Mouse (Mus musculus): Measurements from ENCODE around the gene Rxfp2.

The Rxfp2 gene

GRCm38 (mm10) chr5:150046438-150046837 lies 28.0 kb downstream of the Rxfp2 start:
- DNase-seq: no peak

DNA sequence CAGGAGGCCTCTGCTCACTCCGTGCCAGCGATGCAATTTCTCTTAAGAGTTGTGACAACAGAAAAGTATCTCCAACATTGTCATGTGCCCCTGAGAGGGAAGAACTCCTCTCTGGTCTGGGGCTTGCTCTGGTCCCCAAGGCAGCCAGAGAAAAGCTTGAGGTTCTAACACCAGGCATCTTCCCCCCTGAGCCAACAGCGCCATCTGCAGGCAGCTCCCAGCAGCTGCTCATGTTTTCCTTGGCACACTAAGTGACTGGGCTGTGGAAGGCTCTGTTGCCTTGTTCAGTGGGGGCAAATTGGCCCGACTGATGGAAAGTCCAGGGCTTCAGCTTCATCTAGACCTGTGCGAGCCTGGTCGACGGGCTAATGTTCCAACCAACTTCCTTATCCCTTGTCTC lies 31.5 kb downstream of the Rxfp2 start:
- no peak for DNase-seq

- DNase-seq: no peak
Observed at GRCm38 (mm10) chr5:150051828-150052227, 33.4 kb downstream of the Rxfp2 start.

DNA sequence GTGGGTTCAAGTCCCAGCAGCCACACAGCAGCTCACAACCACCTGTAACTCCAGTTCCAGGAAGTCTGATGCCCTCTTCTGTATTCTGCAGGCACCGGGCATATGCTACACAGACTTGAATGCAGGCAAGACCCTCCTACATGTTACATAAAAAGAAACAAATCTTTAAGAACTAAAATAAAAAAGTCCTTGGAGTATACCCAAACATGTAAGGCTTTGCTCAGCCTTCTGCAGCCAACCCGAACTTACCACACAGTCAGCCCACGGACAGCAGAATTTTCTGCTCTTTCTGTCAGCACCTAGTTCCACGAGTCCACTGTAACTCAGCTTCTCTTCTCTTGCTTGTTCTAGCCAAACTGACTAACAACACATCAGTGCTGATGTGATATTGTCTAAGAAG lies 34.8 kb downstream of the Rxfp2 start:
- no peak for DNase-seq

DNA sequence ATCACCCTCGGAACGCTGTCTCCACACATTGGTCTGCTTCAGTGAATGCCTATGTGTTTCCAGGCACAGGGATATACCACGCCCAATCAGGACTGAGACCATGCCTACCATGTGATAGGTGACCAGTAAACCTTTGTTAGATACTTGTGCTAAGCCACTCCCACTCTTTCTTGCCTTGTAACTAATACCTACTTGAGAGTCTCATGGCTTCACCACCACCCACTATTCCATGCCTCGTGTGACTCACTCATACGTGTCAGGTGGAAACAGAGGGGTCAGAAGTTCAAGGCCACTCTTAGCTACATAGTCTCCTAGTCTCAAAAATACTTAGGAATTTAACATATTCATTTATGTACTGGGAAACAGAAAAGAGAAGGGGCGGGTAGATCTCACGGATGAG lies 35.5 kb downstream of the Rxfp2 start:
- no peak for DNase-seq

- no peak for DNase-seq
Observed at GRCm38 (mm10) chr5:150055322-150055721, 36.8 kb downstream of the Rxfp2 start.

- no peak for DNase-seq
Observed at GRCm38 (mm10) chr5:150056056-150056455, 37.6 kb downstream of the Rxfp2 start.

DNA sequence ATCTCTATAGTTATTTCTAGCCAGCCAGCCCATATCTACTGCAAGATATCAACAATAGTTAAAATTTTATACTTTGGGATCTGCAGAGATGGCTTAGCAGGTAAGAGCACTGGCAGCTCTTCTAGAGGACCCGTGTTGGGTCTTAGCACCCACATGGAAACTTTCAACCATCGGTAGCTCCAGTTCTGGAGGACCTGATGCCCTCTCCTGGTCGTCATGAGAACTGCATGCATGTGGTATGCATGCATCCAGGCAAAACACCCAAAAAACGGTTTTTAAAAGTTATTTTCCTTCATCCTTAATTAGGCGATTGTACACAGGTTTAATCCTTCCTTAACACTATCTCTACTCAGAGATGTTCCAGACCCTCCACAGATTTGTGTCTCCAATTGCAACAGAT lies 40.4 kb downstream of the Rxfp2 start:
- DNase-seq: no peak

DNA sequence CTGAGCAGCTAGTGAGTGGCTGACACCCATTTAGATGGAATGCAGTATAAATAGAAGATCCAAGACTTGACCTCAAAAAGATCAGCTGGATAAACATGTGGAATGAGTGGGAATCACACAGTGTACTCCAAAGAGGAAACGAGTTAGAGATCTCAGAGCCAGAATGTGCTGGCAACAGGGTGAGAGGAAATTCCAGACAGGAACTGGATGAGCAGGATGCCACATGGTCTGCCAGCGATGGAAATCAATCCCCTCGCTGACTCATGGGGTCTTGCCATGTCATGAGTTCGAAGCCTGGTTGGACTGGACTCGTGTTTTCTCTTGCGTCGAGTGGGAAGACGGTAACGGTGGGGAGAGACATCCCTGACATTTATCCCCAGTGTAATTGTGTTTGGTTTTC lies 41.0 kb downstream of the Rxfp2 start:
- no peak for DNase-seq

DNA sequence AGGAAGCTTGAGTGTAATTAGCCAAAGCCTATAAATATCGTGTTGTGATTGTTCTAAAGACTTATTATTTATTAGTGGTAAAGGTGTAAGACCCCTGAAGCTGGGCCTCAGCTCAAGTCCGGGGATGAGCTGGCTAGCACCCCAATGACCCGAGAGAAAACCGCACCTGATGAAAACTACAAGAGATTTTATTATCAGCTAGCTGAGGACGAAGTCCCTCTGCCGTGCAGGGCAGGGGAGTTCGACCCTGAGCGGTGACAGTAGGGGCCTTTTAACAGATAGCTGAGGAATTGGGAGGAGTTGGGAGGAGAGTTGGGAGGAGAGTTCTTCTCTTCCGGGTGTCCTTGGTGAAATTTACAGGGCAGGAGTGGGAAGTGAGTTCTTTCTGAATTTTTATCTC lies 42.6 kb downstream of the Rxfp2 start:
- no peak for DNase-seq

DNA sequence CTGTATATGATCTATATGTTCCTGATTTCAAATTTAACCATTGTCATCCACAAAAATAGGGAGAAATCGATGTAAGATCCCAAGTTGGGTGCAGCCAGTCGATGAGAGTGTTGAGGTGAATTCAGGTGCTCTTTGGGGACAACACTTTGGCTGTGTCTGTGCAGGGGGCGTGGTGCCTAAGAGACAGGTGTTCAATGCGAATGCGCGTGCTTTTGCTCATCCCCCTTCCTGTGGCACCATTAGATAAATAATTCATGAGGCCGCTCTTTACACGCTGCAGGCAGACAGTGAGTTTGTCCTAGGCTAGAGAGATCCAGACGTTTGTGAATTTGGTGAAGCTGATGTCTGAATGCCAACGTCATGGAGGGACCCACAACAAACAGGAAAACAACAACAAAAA lies 45.8 kb downstream of the Rxfp2 start:
- no peak for DNase-seq

DNA sequence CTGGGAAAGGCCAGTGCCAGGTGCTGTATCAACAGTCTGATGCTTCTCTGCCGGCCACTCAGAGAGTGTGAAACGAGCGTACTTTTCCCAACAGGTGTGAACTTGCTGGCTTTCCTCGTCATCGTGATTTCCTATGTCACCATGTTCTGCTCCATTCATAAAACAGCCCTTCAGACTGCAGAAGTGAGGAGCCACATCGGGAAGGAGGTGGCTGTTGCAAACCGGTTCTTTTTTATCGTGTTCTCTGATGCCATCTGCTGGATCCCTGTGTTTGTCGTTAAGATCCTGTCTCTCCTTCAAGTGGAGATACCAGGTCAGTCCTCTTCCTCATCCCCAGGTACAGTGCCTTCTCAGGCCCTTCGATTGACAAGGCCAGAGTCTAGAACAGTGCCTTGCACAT lies 51.6 kb downstream of the Rxfp2 start:
- no peak for DNase-seq

DNA sequence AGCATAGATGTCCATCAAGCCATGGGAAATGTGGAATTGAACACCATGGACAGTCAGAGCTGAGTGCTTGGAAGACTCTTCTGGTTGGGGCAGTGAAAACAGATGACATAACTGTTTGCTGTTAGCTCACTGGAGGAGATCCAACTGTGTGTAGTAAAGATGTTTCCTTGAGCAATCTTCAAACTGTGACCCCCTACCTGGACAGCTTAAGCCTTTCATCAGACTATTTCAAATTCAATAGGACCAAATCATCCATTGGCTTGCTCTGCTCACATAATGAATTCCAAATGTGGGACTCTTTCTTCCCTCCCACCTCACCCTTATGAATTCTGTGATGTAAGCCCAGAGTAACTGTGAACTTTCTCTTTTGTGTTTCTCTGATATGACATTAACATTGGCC lies 53.3 kb downstream of the Rxfp2 start:
- no peak for DNase-seq

DNA sequence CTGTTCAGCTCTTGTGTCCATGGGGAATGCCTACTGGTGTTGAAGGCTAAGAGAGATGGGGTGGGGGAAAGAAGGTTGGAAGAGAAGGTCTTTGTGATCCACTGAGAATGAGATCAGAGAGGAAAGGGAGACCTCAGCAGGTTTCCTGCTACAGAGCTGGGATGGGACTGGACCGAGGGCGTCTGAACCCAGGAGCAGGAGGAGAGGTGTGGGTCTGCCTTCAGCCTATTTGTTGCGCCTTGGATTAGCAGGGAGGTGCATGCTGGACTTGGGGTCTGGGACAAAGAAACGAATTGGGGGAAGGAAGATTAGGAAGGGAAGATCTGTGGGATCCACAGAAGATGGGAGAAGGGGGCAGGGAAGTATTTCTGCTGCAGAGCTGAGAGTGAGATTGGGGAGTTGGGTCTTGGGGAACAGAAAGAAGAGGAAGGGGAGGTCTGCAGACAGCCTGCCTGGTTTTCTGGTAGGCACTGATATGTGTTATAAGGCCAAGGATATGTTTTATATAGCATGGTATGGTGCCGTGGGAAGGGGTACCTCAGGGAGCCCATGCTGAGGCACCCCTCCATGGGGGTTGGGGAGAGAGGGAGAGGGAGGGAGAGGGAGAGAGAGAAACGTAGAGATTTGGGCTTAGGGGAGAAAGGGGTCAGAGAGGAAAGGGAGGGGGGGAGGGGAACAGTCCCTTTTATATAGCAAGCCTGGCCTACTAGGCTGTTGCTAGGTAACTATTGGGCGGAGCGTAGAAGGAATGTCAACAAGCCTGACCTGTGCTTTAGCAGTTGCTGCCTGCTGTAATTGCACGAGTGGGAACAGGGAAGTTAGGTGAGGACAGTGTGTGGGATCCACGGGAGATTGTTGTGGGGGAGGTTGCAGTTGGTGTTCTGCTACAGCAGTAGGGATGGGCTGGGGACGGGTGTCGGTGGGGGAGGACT lies 61.7 kb downstream of the Rxfp2 start:
- peak in 1 of 2 experiments; percentile 44 for DNase-seq

DNA sequence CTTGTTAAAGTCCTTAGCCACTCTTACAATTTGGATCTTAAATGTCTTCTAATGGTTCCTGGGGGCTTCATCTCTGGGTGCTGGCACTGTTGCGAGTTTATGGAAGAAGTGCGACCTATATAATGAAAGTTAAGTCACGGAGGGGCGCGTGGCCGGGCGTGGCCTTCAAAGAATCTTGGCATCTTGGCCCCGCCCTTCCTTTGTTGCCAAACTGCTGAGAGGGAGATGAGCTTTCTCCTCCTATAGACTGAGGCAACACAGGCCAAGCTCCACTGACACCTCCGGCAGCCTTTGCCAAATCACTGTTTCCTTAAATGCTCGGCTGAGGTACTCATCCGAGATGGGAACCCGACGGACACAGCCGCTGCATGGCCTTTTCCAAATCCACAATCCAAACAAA lies 64.2 kb downstream of the Rxfp2 start:
- DNase-seq: no peak

DNA sequence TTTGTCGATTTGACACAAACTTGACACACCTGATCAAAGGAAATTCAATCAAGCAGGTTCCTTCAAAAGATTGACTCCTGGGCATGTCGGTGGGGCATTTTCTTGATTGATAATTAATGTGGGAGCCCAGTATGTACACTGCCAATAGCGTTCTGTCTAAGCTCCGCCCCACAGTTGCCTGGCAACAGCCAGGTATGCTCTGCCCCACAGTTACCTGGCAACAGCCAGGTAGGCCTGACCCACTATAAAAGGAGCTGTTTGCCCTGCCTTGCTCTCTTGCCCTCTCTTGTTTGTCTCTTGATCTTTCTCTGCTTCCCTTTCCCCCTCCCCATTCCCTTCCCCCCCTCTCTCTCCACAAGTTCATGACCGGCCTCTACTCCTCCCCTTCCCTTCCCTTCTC lies 64.7 kb downstream of the Rxfp2 start:
- peak; percentile 7 to 45 for DNase-seq

- peak; percentile 16 to 32 for DNase-seq
Observed at GRCm38 (mm10) chr5:150097620-150098019, 79.1 kb downstream of the Rxfp2 start.

- DNase-seq: no peak
Observed at GRCm38 (mm10) chr5:150098754-150099153, 80.3 kb downstream of the Rxfp2 start.

- no peak for DNase-seq
Observed at GRCm38 (mm10) chr5:150101789-150102188, 83.3 kb downstream of the Rxfp2 start.

- no peak for DNase-seq
Observed at GRCm38 (mm10) chr5:150106358-150106757, 87.9 kb downstream of the Rxfp2 start.

DNA sequence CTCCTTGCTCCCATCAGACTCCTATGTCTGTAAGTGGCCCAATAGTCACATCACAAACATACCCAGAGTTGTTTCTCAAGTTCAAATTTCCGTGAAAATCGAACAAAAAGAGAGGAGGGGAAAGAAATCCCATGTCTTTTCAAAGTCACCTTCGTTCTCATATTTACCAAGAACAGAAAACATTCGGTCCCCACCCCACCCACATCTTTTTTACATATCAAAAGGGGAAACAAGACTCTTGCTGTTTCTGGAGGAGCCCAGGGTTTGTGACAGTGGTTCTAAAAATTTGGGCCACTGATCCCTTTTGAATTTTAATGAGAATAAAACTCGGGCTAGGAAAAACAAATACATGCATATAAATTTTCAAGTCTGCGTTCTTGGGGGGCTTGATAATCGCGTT lies 92.8 kb downstream of the Rxfp2 start:
- DNase-seq: no peak

GRCm38 (mm10) chr5:150114007-150114406 lies 95.5 kb downstream of the Rxfp2 start:
- no peak for DNase-seq

DNA sequence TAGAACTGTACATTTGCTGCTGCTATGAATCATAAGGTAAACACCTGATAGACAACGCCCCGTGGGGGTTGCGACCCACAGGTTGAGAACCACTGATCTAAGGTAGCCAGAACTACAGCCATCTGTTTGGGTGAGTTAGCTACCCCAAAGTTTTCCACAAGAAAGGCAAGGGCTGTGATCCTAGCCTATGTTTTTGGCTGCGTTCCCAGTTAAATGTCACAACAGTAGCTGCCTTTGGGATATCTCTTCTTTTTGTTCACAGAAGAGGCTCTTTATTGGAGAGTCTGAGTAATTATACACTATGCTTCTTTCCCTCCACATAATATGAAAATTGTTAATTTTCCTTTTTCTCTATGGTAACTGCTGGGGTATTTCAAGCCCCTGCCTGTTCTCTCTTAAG lies 96.3 kb downstream of the Rxfp2 start:
- no peak for DNase-seq

GRCm38 (mm10) chr5:150115271-150116092 lies 97.0 kb downstream of the Rxfp2 start:
- DNase-seq: no peak
